Mouse (Mus musculus): ENCODE data around the gene Jpt2. TPM values are rescaled to one million over a fixed set of nuclear protein-coding genes. Genes with fewer than 3 reads are reported as not detected.

Gene Jpt2
- total and polyA plus RNA-seq, 3 experiments = 35.5 to 40.9 TPM; not detected in 1

DNA sequence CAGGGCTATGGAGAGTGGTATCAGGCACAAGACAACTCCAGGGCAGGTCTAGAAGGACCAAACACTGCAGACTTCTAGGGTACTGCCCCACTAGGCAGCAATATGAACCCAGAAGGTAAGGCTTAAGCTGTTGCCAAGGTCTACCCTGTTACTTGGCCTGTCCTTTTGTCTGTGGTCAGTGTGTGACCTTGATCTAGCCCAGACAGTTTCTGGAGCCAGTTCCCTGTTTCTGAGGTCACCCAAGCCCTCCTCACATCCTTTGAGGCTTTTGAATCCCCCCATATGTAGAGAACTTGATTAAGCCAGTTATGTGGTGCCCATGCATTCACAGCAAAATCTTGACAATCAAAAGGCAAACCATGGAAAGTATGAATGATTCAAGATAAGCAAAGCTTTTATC is 24.8 kb downstream of the Jpt2 start:
- Histone ChIP-seq H3K9ac (ENCODE audit: control insufficient read depth, low read depth, low read length, poor library complexity, severe bottlenecking) (peak overlapping the region; percentile 80), H3K27ac (ENCODE audit: control insufficient read depth, low read depth, low read length) (no peak overlapping the region), H3K79me2 (ENCODE audit: control insufficient read depth, insufficient read depth, low read length, poor library complexity) (peaks cover 29% of the 10 kb centered on the region), H3K36me3 (ENCODE audit: control insufficient read depth in 1 of 2, insufficient read depth in 2 of 2, low read length in 2 of 2) (peaks cover 0 to 7% of the 10 kb centered on the region in 2 experiments; a peak in 2 of 4 replicates), H3K27me3 (ENCODE audit: control insufficient read depth in 1 of 2, insufficient read depth in 2 of 2, low read length in 2 of 2) (no peaks in the 10 kb centered on the region), H3K4me1 (ENCODE audit: control insufficient read depth in 1 of 2, insufficient read depth in 2 of 2, low read length in 2 of 2) (peaks cover 0 to 4% of the 10 kb centered on the region in 2 experiments), H3K4me3 (ENCODE audit: control insufficient read depth in 1 of 2, insufficient read depth in 1 of 2, low read depth in 2 of 2, low read length in 2 of 2) (peak overlapping the region; percentile 46 to 63), H3K9me3 (replicated peaks; ENCODE audit: insufficient read depth, low read length) (no peaks in the 10 kb centered on the region)
- no peak for TF ChIP-seq HCFC1 (IDR thresholded peaks at IDR 0.05; ENCODE audit: low read depth, low read length)
- TF ChIP-seq UBTF (IDR thresholded peaks at IDR 0.05; ENCODE audit: borderline replicate concordance, insufficient read depth, low read depth, low read length) = no peak
- no peak for TF ChIP-seq MYC (IDR thresholded peaks at IDR 0.05; ENCODE audit: low read depth, low read length)
- no peak for TF ChIP-seq ELF1 (IDR thresholded peaks at IDR 0.05; ENCODE audit: low read depth, low read length)
- TF ChIP-seq TAL1 (IDR thresholded peaks at IDR 0.05; ENCODE audit: low read length) = no peak
- no peak for TF ChIP-seq KAT2A (conservative IDR thresholded peaks at IDR 0.05; ENCODE audit: low read depth, low read length)
- no peak for TF ChIP-seq NRF1 (IDR thresholded peaks at IDR 0.05; ENCODE audit: insufficient read depth, low read depth, low read length, poor library complexity, severe bottlenecking)
- DNase-seq (ENCODE audit: low read depth, low spot score) = no peak

GRCm38 (mm10) chr17:24934926-24935325 is 25.6 kb downstream of the Jpt2 start:
- Histone ChIP-seq H3K79me2 (ENCODE audit: control insufficient read depth, insufficient read depth, low read length, poor library complexity) (peaks cover 29% of the 10 kb centered on the region), H3K27ac (ENCODE audit: control insufficient read depth, low read depth, low read length) (no peak overlapping the region), H3K9me3 (replicated peaks; ENCODE audit: insufficient read depth, low read length) (no peaks in the 10 kb centered on the region), H3K36me3 (ENCODE audit: control insufficient read depth in 1 of 2, insufficient read depth in 2 of 2, low read length in 2 of 2) (peaks cover 0 to 7% of the 10 kb centered on the region in 2 experiments; a peak in 2 of 4 replicates), H3K27me3 (ENCODE audit: control insufficient read depth in 1 of 2, insufficient read depth in 2 of 2, low read length in 2 of 2) (no peaks in the 10 kb centered on the region), H3K9ac (ENCODE audit: control insufficient read depth, low read depth, low read length, poor library complexity, severe bottlenecking) (peak overlapping the region; percentile 80), H3K4me3 (ENCODE audit: control insufficient read depth in 1 of 2, insufficient read depth in 1 of 2, low read depth in 2 of 2, low read length in 2 of 2) (peak overlapping the region; percentile 46 to 63), H3K4me1 (ENCODE audit: control insufficient read depth in 1 of 2, insufficient read depth in 2 of 2, low read length in 2 of 2) (peaks cover 0 to 4% of the 10 kb centered on the region in 2 experiments)
- no peak for DNase-seq (ENCODE audit: low read depth, low spot score)
- TF ChIP-seq KAT2A (conservative IDR thresholded peaks at IDR 0.05; ENCODE audit: low read depth, low read length) = no peak
- no peak for TF ChIP-seq GATA1 (IDR thresholded peaks at IDR 0.05; ENCODE audit: low read depth, low read length)
- TF ChIP-seq CHD2 (IDR thresholded peaks at IDR 0.05; ENCODE audit: low read length) = no peak
- no peak for TF ChIP-seq USF1 (IDR thresholded peaks at IDR 0.05; ENCODE audit: low read depth, low read length)
- 0 out of 2 replicates have a peak, but pooled peaks have one; percentile 19 for TF ChIP-seq SIN3A (IDR thresholded peaks at IDR 0.05; ENCODE audit: low read length)

GRCm38 (mm10) chr17:24933163-24933562 is 27.3 kb downstream of the Jpt2 start:
- H3K79me2 ChIP-seq (ENCODE audit: control insufficient read depth, insufficient read depth, low read length, poor library complexity) = peaks cover 29% of the 10 kb centered on the region
- H3K4me3 ChIP-seq (ENCODE audit: control insufficient read depth in 1 of 2, insufficient read depth in 1 of 2, low read depth in 2 of 2, low read length in 2 of 2) = no peak overlapping the region
- H3K27ac ChIP-seq (ENCODE audit: control insufficient read depth, low read depth, low read length) = no peak overlapping the region
- no peak for TF ChIP-seq ETS1 (IDR thresholded peaks at IDR 0.05; ENCODE audit: low read depth, low read length)
- TF ChIP-seq MYC (IDR thresholded peaks at IDR 0.05; ENCODE audit: low read depth, low read length) = no peak
- TF ChIP-seq TCF12 (IDR thresholded peaks at IDR 0.05; ENCODE audit: low read depth, low read length) = no peak
- TF ChIP-seq POLR2A (IDR thresholded peaks at IDR 0.05; ENCODE audit: control insufficient read depth in 1 of 2, insufficient read depth in 1 of 2, low read depth in 1 of 2, low read length in 2 of 2, poor library complexity in 1 of 2) = no peak
- no peak for TF ChIP-seq ZKSCAN1 (IDR thresholded peaks at IDR 0.05; ENCODE audit: low read depth, low read length)
- no peak for TF ChIP-seq CHD2 (IDR thresholded peaks at IDR 0.05; ENCODE audit: low read length)
- no peak for TF ChIP-seq RAD21 (IDR thresholded peaks at IDR 0.05; ENCODE audit: low read depth, low read length)
- no peak for TF ChIP-seq SIN3A (IDR thresholded peaks at IDR 0.05; ENCODE audit: low read length)
- TF ChIP-seq HCFC1 (IDR thresholded peaks at IDR 0.05; ENCODE audit: low read depth, low read length) = no peak
- TF ChIP-seq ZMIZ1 (IDR thresholded peaks at IDR 0.05; ENCODE audit: low read depth, low read length) = no peak
- TF ChIP-seq TAL1 (IDR thresholded peaks at IDR 0.05; ENCODE audit: low read length) = no peak
- TF ChIP-seq MEF2A (IDR thresholded peaks at IDR 0.05; ENCODE audit: extremely low read depth, insufficient replicate concordance, low read depth, low read length, poor library complexity, severe bottlenecking) = no peak
- TF ChIP-seq BHLHE40 (IDR thresholded peaks at IDR 0.05; ENCODE audit: borderline replicate concordance, low read depth, low read length) = no peak
- TF ChIP-seq CTCF (IDR thresholded peaks at IDR 0.05 in 2 of 3, conservative IDR thresholded peaks at IDR 0.05 in 1 of 3; ENCODE audit: control insufficient read depth in 1 of 3, insufficient read depth in 1 of 3, low read depth in 2 of 3, low read length in 3 of 3, poor library complexity in 1 of 3, severe bottlenecking in 1 of 3) = no peak
- TF ChIP-seq SMC3 (IDR thresholded peaks at IDR 0.05; ENCODE audit: low read depth, low read length) = no peak
- no peak for TF ChIP-seq JUND (IDR thresholded peaks at IDR 0.05; ENCODE audit: low read depth, low read length)
- no peak for TF ChIP-seq MYB (IDR thresholded peaks at IDR 0.05; ENCODE audit: low read depth, low read length)
- H3K9me3 ChIP-seq (replicated peaks; ENCODE audit: insufficient read depth, low read length) = no peaks in the 10 kb centered on the region
- no peak overlapping the region for H3K9ac ChIP-seq (ENCODE audit: control insufficient read depth, low read depth, low read length, poor library complexity, severe bottlenecking)
- H3K36me3 ChIP-seq (ENCODE audit: control insufficient read depth in 1 of 2, insufficient read depth in 2 of 2, low read length in 2 of 2) = peaks cover 0 to 7% of the 10 kb centered on the region in 2 experiments; a peak in 2 of 4 replicates
- no peak for DNase-seq (ENCODE audit: low read depth, low spot score)
- H3K4me1 ChIP-seq (ENCODE audit: control insufficient read depth in 1 of 2, insufficient read depth in 2 of 2, low read length in 2 of 2) = peaks cover 0 to 4% of the 10 kb centered on the region in 2 experiments
- no peaks in the 10 kb centered on the region for H3K27me3 ChIP-seq (ENCODE audit: control insufficient read depth in 1 of 2, insufficient read depth in 2 of 2, low read length in 2 of 2)
